Mouse (Mus musculus): ENCODE measurements at regions not wholly inside any gene's neighbourhood (a gene's known extent, or its start where the extent isn't known, plus 50 kb on each side); places are given as distances from the start of the nearest gene placed in this dataset.

GRCm38 (mm10) chr15:50246418-50247186 is 3638.1 kb upstream of the Gm7489 start:
- DNase-seq (ENCODE audit: low spot score in 2 of 2) = no peak

GRCm38 (mm10) chr15:50260057-50260456 is 3624.6 kb upstream of the Gm7489 start:
- DNase-seq (ENCODE audit: low spot score in 2 of 2) = no peak

GRCm38 (mm10) chr15:50261245-50261872 is 3623.3 kb upstream of the Gm7489 start:
- DNase-seq (ENCODE audit: low spot score in 2 of 2) = peak; percentile 60 to 68

- no peak for DNase-seq (ENCODE audit: low spot score in 2 of 2)
Observed at GRCm38 (mm10) chr15:50267542-50267941, 3617.2 kb upstream of the Gm7489 start.

GRCm38 (mm10) chr15:50271646-50272045 is 3613.1 kb upstream of the Gm7489 start:
- no peak for DNase-seq (ENCODE audit: low spot score in 2 of 2)

GRCm38 (mm10) chr15:50282576-50282975 is 3602.1 kb upstream of the Gm7489 start:
- DNase-seq (ENCODE audit: low spot score in 2 of 2) = no peak

- DNase-seq (ENCODE audit: low spot score in 2 of 2) = no peak
Observed at GRCm38 (mm10) chr15:50283491-50283890, 3601.2 kb upstream of the Gm7489 start.

GRCm38 (mm10) chr15:50301831-50302230 is 3582.9 kb upstream of the Gm7489 start:
- no peak for DNase-seq (ENCODE audit: low spot score in 2 of 2)

GRCm38 (mm10) chr15:50304085-50304484 is 3580.6 kb upstream of the Gm7489 start:
- DNase-seq (ENCODE audit: low spot score in 2 of 2) = no peak

- DNase-seq (ENCODE audit: low spot score in 2 of 2) = no peak
Observed at GRCm38 (mm10) chr15:50320796-50321195, 3563.9 kb upstream of the Gm7489 start.

- no peak for DNase-seq (ENCODE audit: low spot score in 2 of 2)
Observed at GRCm38 (mm10) chr15:50345536-50345935, 3539.2 kb upstream of the Gm7489 start.

- DNase-seq (ENCODE audit: low spot score in 2 of 2) = no peak
Observed at GRCm38 (mm10) chr15:50346953-50347352, 3537.8 kb upstream of the Gm7489 start.

- no peak for DNase-seq (ENCODE audit: low spot score in 2 of 2)
Observed at GRCm38 (mm10) chr15:50360033-50360988, 3524.4 kb upstream of the Gm7489 start.

- no peak for DNase-seq (ENCODE audit: low spot score in 2 of 2)
Observed at GRCm38 (mm10) chr15:50361334-50361733, 3523.4 kb upstream of the Gm7489 start.

- DNase-seq (ENCODE audit: low spot score in 2 of 2) = no peak
Observed at GRCm38 (mm10) chr15:50361751-50362507, 3522.8 kb upstream of the Gm7489 start.

- DNase-seq (ENCODE audit: low spot score in 2 of 2) = no peak
Observed at GRCm38 (mm10) chr15:50400006-50400781, 3484.5 kb upstream of the Gm7489 start.

- no peak for DNase-seq (ENCODE audit: low spot score in 2 of 2)
Observed at GRCm38 (mm10) chr15:50401386-50401785, 3483.3 kb upstream of the Gm7489 start.

- no peak for DNase-seq (ENCODE audit: low spot score in 2 of 2)
Observed at GRCm38 (mm10) chr15:50402551-50402950, 3482.2 kb upstream of the Gm7489 start.

GRCm38 (mm10) chr15:50403883-50404282 is 3480.8 kb upstream of the Gm7489 start:
- no peak for DNase-seq (ENCODE audit: low spot score in 2 of 2)

GRCm38 (mm10) chr15:50408985-50409384 is 3475.7 kb upstream of the Gm7489 start:
- DNase-seq (ENCODE audit: low spot score in 2 of 2) = no peak

All from left cerebral cortex, adult 18-20 months (tissue).